Mouse (Mus musculus) ES-E14 (cell line): ENCODE data around the gene Oscp1. TPM values are rescaled to one million over a fixed set of nuclear protein-coding genes. Genes with fewer than 3 reads are reported as not detected.

Experiments used
- DNase-seq: peaks from one replicate; pipeline ENCODE4 v3.0.0-alpha.2; 2013; ENCODE audit warnings: low read depth, low spot score
- H3K27ac ChIP-seq: 2 replicates; pipeline ENCODE4 v1.5.1; 2012; ENCODE audit warnings: low read depth, mild to moderate bottlenecking, low read length, moderate library complexity, mixed read lengths; ENCODE audit not compliant: poor library complexity, insufficient read depth, severe bottlenecking
- H3K36me3 ChIP-seq: 2 replicates; pipeline ENCODE4 v1.6.1; 2012; ENCODE audit warnings: mild to moderate bottlenecking, low read length, moderate library complexity, mixed read lengths; ENCODE audit not compliant: control insufficient read depth, poor library complexity, insufficient read depth, severe bottlenecking
- H3K4me1 ChIP-seq, 2 experiments: fragments of 150-350 bp in 1 of 2; sonication (generic) in 1 of 2; 2 replicates each; pipeline ENCODE4 v1.6.1; 2012; ENCODE audit warnings: low read length in 2 of 2, mild to moderate bottlenecking in 1 of 2, mixed read lengths in 1 of 2; ENCODE audit not compliant: control insufficient read depth in 2 of 2, insufficient read depth in 2 of 2, poor library complexity in 1 of 2
- H3K4me3 ChIP-seq, 2 experiments: fragments of 150-350 bp in 1 of 2; sonication (generic) in 1 of 2; 2 replicates each; pipeline ENCODE4 v1.5.1; 2012; ENCODE audit warnings: low read length in 2 of 2, low read depth in 1 of 2, mild to moderate bottlenecking in 1 of 2, mixed read lengths in 1 of 2; ENCODE audit not compliant: insufficient read depth in 1 of 2, poor library complexity in 1 of 2, severe bottlenecking in 1 of 2
- H3K9ac ChIP-seq: 2 replicates; pipeline ENCODE4 v1.6.1; 2012; ENCODE audit warnings: low read depth, mild to moderate bottlenecking, low read length, mixed read lengths; ENCODE audit not compliant: poor library complexity, insufficient read depth, severe bottlenecking
- H3K9me3 ChIP-seq: fragments of 150-350 bp; sonication (generic); 2 replicates; pipeline ENCODE4 v1.6.1; 2012; ENCODE audit warnings: low read depth, mild to moderate bottlenecking, low read length; ENCODE audit not compliant: control insufficient read depth, insufficient read depth
- CHD2 ChIP-seq: IDR thresholded peaks from 2 replicates; pipeline ENCODE4 v1.6.1; 2014; ENCODE audit warnings: mild to moderate bottlenecking, low read depth, low read length, inconsistent platforms
- HCFC1 ChIP-seq: IDR thresholded peaks from 2 replicates; pipeline ENCODE4 v1.6.1; 2012; ENCODE audit warnings: low read length, inconsistent platforms, borderline replicate concordance; ENCODE audit not compliant: insufficient read depth
- MAFK ChIP-seq: IDR thresholded peaks from 2 replicates; pipeline ENCODE4 v1.6.1; 2014; ENCODE audit warnings: mild to moderate bottlenecking, low read depth, low read length, inconsistent platforms; ENCODE audit not compliant: insufficient read depth
- ZC3H11A ChIP-seq: IDR thresholded peaks from 2 replicates; pipeline ENCODE4 v1.6.1; 2012; ENCODE audit warnings: low read depth, mild to moderate bottlenecking, inconsistent platforms, low read length, borderline replicate concordance
- ZNF384 ChIP-seq: IDR thresholded peaks from 2 replicates; pipeline ENCODE4 v1.6.1; 2012; ENCODE audit warnings: low read depth, low read length, inconsistent platforms
- in situ Hi-C, 2 experiments: fragments of 600-800 bp; cut with MboI; formaldehyde crosslinking; loops; one replicate each; pipeline ENCODE4 v1.15.1; 2025; ENCODE audit warnings: low sequenced_read_pairs in 2 of 2, inconsistent platforms in 1 of 2; ENCODE audit not compliant: unreplicated experiment in 2 of 2
- total RNA-seq: library from RNA; depleted of rRNA; stranded (reverse); fragments of 300-350 nt; gene quantifications from 2 replicates; pipeline ENCODE4 v1.2.3, GENCODE M21; 2012

Gene Oscp1
- total RNA-seq, 1 experiment, result 5.9 TPM

GRCm38 (mm10) chr4:126025801-126026200 lies 32.6 kb upstream of the Oscp1 start:
- 0 out of 4 replicates have a peak, but pooled peaks cover 0 to 2% of the 10 kb centered on the region in 2 experiments for H3K4me1 ChIP-seq
- H3K9me3 ChIP-seq, result no peaks in the 10 kb centered on the region
- no peaks in the 10 kb centered on the region for H3K36me3 ChIP-seq
- TF ChIP-seq ZNF384 (no peak), MAFK (no peak), CHD2 (no peak), ZC3H11A (no peak), HCFC1 (no peak)
- H3K4me3 ChIP-seq, result no peak overlapping the region
- no peak overlapping the region for H3K9ac ChIP-seq
- H3K27ac ChIP-seq, result no peak overlapping the region
- no peak for DNase-seq
- in situ Hi-C loops, result no loop called here

DNA sequence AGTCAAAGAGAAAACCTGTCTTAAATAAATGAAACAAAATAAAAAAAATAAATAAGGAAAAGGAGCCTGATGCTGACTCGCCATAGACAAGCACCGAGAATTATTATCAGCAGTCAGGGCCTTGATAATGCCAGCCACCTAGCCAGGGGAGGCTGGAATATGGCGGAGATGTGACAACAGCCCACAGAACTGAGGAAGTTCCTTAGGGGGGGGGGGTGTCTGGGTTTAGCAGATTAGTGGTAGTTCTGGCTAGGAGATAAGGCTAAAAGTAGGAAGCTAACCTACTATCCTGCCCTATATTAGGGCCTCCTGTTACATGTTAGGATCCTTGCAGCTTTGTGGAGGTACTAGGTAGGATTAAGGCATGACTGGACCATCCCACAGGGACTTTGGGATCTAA lies 30.4 kb upstream of the Oscp1 start:
- Histone ChIP-seq H3K4me1 (0 out of 4 replicates have a peak, but pooled peaks cover 0 to 2% of the 10 kb centered on the region in 2 experiments), H3K27ac (no peak overlapping the region), H3K9me3 (no peaks in the 10 kb centered on the region), H3K9ac (no peak overlapping the region), H3K36me3 (no peaks in the 10 kb centered on the region), H3K4me3 (no peak overlapping the region)
- TF ChIP-seq ZNF384 (no peak), ZC3H11A (no peak), MAFK (no peak), CHD2 (no peak), HCFC1 (no peak)
- no peak for DNase-seq
- in situ Hi-C loops, result no loop called here

- no peak overlapping the region for H3K9ac ChIP-seq
- TF ChIP-seq CHD2, result no peak
- no peak for TF ChIP-seq HCFC1
- no peak for TF ChIP-seq ZNF384
- TF ChIP-seq MAFK, result no peak
- no peak for TF ChIP-seq ZC3H11A
- no peaks in the 10 kb centered on the region for H3K9me3 ChIP-seq
- no peak overlapping the region for H3K4me3 ChIP-seq
- no peak for DNase-seq
- in situ Hi-C loops, result no loop called here
- 0 out of 4 replicates have a peak, but pooled peaks cover 0 to 2% of the 10 kb centered on the region in 2 experiments for H3K4me1 ChIP-seq
- H3K36me3 ChIP-seq, result no peaks in the 10 kb centered on the region
- H3K27ac ChIP-seq, result no peak overlapping the region
These were observed 29.3 kb upstream of the Oscp1 start for GRCm38 (mm10) chr4:126029042-126029441.

- in situ Hi-C loops, result no loop called here
- DNase-seq, result no peak
- no peak overlapping the region for H3K4me3 ChIP-seq
- no peaks in the 10 kb centered on the region for H3K9me3 ChIP-seq
- TF ChIP-seq ZNF384 (no peak), HCFC1 (no peak), MAFK (no peak), CHD2 (no peak), ZC3H11A (no peak)
- H3K36me3 ChIP-seq, result no peaks in the 10 kb centered on the region
- H3K9ac ChIP-seq, result no peak overlapping the region
- no peak overlapping the region for H3K27ac ChIP-seq
- no peaks in the 10 kb centered on the region for H3K4me1 ChIP-seq
These were observed 27.7 kb upstream of the Oscp1 start for GRCm38 (mm10) chr4:126030705-126031104.

DNA sequence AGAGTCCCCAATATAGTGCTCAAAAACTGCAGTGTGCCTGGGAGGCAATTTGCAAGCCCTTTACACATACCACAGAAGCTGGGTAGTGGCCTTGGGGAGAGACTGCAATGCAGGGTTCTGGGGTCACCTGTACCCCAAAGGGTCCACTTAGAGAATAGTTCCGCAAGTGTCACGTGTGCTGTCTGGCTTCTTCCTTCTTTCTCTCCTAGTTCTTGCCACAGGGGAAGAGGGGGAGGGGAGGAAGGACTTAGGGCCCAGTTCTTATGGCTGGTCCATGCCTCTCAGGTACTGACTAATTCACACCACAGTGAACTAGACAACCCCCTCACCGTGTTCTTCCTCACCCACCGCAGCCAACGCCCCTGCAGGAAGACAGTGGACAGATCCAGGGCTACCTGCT lies 23.0 kb upstream of the Oscp1 start:
- Histone ChIP-seq H3K27ac (no peak overlapping the region), H3K9me3 (no peaks in the 10 kb centered on the region), H3K36me3 (no peaks in the 10 kb centered on the region), H3K4me1 (no peaks in the 10 kb centered on the region), H3K4me3 (no peak overlapping the region), H3K9ac (no peak overlapping the region)
- DNase-seq, result no peak
- in situ Hi-C loops, result no loop called here
- no peak for TF ChIP-seq HCFC1
- no peak for TF ChIP-seq CHD2
